Mouse (Mus musculus) urinary bladder, postnatal 14 days (tissue): Measurements from ENCODE around the gene Nktr.

Experiments
- DNase-seq: peaks from one replicate; pipeline ENCODE4 v3.0.0; 2021; ENCODE audit warnings: low spot score

Nktr gene

GRCm38 (mm10) chr9:121718792-121719318, at the start of gene Nktr:
TSS of gene Nktr (plus strand) at chr9:121719169.
- peak; percentile 99 for DNase-seq

DNA sequence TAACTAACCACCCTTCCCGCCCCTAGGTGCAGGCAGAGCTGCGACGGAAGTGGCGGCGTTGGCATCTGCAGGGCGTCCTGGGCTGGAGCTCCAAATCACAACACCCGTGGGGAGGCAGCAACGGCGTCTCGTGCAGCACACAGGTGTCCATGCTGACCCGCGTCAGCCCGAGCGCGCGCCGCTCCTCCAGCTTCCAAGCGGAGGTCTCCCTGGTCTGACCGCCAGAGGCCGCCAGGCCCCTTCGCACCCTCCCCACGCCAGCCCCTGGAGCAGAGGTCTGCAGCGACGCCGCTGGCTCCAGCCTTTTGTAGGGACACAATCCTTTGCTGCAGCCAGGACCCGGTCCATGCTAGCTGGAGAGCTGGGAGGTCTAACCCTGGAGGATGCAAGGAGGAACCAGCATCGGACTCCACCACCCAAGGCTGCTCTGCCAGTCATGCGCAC, 49.6 kb upstream of the Nktr start:
- peak; percentile 67 for DNase-seq

- peak; percentile 46 for DNase-seq
Observed at GRCm38 (mm10) chr9:121671300-121671699, 47.7 kb upstream of the Nktr start.

DNA sequence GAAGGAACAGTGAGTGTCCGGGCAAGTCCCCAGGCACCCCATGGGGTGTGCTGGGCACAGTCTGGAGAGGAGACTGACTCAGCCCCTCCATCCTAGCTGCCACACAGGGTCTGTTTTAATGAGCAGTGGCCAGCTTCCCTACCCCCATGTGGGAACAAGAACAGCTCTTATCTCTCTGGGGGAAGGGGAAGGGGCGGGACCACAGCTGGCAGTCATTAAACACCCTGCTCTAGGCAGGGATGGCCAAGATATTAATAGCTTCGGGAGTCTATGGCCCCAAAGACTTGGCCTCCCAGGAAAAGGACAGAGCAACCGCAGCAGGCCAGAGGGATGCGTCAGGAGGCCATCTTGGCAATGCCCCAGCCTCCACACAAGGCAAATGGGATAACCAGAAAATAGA, 46.7 kb upstream of the Nktr start:
- no peak for DNase-seq

DNA sequence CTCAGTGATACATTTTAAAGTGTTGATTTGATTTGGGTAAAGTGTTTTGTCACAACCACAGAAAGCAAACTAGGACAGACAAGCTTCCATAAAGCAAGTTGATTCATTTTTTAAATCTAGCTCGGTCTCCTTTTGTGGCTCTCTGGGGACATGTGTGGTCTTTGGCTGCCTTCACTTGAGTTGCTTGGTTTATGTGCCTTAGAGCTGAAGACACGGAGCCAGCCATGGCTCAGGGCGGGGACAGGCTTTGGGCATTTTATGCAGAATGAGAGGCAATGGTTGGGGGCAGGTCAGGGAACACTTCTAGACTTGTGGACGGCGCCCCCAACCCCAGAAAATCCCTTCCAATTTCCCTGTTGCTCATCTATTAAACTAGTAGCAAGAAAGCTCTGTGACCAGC, 45.3 kb upstream of the Nktr start:
- DNase-seq, result no peak

DNA sequence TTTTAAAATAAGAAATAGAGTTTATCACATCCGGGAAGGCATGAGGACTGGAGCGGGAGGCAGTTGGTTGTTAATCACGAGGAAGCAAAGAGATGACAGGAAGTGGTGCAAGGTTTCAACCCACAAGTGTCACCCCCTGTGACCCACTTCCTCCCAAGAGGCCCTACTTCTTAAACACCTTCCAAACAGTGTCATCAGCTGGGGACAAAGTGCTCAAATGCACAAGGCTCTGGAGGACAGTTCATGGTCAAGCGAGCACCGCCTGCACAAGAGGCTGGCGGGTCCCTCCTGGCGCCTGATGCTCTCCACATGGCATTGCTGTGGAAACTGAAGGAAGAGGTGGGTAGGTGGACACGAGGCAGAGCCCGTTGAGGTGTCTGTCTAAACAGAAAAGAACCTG, 44.0 kb upstream of the Nktr start:
- DNase-seq, result no peak

DNA sequence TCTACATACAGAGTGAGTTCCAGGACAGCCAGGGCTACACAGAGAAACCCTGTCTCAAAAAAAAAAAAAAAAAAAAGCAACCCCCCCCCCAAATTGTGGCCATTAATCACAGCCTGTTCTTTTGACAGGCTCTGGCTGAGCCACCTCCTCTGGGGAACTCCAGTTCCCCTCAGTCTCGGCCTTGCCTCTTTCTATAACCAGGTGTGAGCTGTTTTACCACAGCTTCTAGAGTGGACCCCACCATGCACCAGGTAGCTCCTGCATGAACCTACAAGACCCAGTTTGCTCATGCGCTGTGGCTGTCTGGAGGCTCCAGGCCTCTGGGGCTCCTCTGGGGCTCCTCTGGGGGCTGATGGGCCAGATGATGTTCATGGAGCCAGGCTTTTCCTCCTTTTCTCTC, 43.4 kb upstream of the Nktr start:
- DNase-seq, result no peak

DNA sequence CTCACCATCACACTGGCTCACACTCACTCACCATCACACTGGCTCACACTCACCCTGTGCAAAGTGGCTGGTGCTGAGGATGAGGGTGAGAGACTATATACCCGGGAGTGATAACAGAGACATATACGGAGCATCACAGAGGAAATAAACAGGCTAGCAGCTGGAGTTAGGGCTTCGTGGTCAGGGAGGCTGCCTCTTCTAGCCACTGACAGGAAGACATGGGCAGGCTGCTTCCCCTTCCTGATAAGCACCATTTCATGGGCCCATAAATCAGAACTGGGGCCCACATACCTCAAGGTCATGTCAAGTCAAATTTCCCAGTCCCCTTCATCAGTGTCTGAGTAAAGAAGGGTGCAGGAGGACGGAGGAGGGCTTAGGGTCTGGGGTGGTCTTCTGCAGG, 41.9 kb upstream of the Nktr start:
- DNase-seq, result no peak

- DNase-seq, result no peak
Observed at GRCm38 (mm10) chr9:121677476-121677875, 41.5 kb upstream of the Nktr start.

DNA sequence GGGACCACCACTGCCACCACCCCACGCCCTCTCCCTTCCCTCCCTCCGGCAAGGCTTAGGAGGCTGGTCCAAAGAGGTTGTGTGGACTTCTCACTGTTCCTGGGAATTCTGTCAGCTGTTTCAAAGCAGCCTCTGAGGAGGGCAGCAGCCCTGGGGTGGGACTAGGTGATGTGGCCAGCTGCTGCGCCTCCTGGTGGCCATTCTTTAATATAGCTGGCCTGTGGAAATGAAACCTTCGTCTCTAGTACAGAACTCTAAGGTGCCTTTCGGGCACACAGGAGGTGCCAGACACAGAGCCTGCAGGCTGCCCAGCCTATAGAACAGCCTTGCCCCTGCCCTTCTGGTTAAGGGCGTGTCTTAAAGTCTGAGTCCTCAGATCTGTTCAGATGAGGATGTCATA, 39.4 kb upstream of the Nktr start:
- DNase-seq, result peak; percentile 54

DNA sequence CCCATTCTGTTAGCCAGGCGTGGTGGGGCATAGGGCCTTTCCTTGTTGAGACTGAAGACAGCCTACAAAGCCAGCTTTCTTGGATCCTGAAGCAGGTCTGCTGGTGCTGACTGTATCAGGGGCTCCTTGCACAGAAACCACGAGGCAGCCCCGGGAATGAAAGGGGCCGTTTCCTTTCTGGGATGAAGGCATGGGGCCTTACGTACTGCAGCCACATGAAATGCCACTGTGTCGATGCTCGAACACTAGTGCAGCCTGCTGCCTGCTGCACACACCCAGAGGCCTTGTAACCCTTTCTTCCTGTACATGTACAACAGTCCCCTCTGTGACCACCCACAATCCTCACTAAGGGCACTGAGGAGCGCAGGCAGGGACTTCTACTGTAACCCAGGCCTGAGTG, 37.8 kb upstream of the Nktr start:
- no peak for DNase-seq

DNA sequence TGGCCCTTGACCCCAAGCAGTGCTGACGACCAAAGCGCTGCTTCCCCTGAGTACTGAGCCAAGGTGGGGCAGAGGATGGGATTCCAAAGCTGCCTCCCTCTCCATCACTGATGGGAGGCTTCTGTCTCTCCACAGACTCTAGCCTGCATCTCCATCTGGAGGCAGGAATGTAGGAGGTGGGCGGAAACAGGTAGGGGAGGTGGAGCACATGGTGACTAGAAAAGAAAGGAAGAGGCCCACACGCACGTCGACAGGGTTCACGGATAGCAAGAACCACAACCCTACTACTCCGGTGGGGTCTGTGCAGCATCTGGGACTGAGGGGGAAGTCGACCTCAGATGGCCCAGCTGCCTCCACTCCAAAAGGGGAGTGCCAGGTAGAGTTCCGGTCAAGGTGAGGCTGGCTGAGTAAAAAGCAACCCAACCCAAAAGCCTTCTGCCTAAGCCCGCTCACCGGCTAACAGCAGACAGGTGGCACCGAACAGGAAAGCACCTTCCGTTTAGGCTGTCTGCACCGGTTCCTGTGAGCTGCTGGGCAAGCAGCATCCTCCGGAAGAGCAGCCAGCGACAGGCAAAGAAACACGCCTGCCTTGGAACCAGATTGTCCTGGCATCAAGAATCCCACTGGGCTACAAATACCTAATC, 36.8 kb upstream of the Nktr start:
- no peak for DNase-seq

GRCm38 (mm10) chr9:121684702-121685101, 34.3 kb upstream of the Nktr start:
- DNase-seq, result no peak

DNA sequence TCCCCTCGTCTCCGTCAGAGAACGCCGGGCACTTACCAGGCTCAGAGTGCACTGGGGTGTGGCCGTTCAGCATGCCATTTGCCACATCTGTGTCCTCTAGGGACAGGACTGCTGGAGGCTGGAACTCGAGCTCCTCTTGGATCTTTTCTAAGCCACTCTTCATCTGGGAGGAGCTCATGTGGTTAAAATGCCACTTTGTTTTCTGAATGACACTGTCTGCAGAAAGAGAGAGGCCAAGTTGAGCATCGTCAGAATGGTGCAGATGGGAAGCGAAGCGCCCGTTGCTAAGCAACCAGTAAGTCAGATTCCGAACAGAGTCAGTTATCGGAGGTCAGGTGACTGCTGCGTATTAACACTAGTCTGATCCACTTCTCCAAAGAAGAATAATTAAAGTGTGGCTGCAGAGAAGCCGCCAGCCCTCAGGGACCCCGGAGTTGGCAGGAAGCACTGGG, 28.7 kb upstream of the Nktr start:
- no peak for DNase-seq

- no peak for DNase-seq
Observed at GRCm38 (mm10) chr9:121690734-121691133, 28.2 kb upstream of the Nktr start.

DNA sequence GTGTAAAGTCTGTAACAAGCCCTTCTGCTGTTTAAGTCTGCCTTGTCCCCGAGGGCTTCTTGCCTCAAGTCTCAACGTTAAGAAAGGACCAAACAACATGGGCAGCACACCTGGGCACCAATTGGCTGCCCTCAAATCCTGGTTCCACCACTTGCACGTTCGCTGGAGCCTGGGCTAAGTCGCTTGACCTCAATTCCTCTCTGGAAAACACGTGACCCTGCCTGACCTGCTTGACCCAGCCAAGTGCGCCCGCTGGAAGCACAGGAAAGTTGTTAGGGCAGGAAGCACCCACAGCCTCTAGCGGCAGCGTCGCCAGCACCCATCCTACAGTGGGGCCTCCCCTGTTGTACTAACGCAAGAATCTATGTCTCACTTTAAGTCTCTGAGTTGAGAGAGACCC, 24.2 kb upstream of the Nktr start:
- no peak for DNase-seq

- no peak for DNase-seq
Observed at GRCm38 (mm10) chr9:121696626-121697025, 22.3 kb upstream of the Nktr start.

DNA sequence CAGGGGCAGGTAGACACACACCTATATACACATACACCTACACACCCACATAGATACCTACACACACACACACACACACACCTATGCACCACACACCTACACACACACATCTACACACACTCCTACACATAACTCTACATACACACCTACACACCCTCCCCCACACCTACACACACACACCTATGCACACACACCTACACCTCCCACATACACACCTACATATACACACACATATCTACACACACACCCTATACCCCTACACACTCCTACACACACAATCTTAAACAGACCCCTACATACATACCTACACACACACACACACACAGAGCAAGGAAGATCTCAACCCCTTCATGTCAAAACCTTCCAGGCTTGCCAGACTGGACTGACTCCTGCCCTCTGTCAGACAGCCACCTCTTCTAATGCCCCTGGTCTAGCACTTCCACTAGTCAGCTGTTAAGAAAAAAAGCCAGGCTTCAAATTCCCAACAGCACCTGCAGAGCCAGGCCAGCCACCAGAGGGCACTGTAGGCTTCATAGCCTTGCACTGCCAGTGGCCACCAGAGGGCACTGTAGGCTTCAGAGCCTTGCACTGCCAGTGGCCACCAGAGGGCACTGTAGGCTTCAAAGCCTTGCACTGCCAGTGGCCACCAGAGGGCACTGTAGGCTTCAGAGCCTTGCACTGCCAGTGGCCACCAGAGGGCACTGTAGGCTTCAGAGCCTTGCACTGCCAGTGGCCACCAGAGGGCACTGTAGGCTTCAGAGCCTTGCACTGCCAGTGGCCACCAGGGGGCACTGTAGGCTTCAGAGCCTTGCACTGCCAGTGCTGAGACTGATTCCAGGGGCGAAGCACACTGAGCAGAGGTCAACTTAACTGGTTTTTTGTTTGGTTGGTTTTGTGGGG, 21.6 kb upstream of the Nktr start:
- peak; percentile 58 for DNase-seq

GRCm38 (mm10) chr9:121704261-121704645, 14.7 kb upstream of the Nktr start:
- DNase-seq, result no peak

DNA sequence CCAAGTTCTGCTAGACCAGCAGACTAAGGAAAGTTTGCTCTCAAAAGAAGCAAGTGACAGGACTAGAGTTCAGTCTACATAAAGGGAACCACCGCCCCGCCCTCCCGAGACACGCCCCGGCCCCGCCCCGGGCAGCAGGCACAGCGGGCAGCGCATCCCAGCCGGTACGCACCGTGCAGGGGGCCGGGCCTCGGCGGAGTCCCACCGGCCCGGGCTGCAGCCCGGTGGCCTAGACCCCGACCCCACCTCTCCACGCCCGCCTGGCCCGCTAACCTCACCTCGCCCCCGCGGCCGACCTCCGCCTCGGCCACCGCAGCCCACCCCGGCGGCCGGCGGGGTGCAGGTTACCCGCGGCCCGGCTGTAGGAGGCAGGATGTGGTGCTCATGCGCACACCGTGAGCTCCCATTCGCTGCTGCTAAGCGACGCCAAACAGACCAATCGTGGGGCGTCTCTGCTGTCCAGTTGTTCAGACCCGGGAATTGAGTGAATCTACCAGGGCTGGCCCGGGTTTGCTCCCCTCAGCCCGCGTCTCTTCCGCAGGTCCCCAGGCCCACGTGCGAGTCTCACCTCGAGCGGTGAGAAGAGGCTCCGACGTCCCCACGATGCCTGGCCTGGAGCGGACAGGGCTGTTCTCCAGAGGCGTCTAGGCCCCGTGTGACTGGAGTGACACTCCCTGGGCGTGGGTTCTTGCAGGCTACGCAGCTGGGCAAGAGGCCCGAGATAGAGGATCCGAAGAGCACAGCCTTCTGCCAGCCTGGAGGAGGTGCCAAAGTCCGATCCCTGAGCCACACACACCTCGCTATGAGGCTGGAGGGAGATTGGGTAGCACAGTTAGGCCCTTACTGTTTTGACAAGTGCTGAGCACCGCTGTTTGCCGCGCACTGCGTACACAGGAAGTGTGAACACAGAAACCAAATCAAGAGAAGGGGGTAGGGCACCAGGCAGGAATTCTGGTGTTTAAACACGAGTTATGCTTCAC, 14.0 kb upstream of the Nktr start, which contains the start of gene Sec22c:
Gene Sec22c (minus strand): TSS at position 845 of the 980 bp plus-strand sequence.
- peak; percentile 90 for DNase-seq

DNA sequence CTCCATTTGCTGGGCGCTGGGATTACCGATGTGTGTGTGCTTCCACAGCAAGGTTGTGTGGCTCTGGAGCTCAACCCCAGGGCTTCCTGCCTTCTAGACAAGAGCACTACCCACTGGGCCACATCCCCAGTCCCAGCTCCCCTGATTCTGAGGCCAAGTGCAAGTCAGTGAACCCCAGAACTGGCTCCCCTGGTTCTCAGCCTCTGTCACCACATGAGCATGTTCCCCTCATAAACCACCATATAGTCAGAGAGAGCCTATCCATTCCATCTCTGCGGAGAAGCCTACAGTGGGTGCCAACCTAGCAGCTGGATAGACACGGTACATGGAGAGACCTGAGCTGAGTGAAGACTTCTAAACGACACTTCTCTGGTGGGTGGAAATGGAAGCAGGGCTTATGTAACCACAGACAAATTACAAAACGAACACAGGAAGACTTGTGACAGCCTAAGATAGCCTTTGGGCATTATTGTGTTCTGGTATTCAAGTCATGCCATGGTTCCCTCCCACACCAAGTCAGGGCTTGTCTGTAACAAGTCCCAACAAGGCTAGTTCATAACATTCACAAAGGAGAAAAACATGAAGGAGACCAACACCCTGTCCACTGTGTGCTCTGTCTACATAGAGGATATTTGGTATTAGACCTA, 12.8 kb upstream of the Nktr start:
- DNase-seq, result no peak
